Mouse (Mus musculus): ENCODE results near the gene Phb.
"Not testable (repeated sequence)": the region's sequence is repeated elsewhere in the genome, so short reads cannot be mapped to it uniquely, and the experiment has no call there.

Phb gene

DNA sequence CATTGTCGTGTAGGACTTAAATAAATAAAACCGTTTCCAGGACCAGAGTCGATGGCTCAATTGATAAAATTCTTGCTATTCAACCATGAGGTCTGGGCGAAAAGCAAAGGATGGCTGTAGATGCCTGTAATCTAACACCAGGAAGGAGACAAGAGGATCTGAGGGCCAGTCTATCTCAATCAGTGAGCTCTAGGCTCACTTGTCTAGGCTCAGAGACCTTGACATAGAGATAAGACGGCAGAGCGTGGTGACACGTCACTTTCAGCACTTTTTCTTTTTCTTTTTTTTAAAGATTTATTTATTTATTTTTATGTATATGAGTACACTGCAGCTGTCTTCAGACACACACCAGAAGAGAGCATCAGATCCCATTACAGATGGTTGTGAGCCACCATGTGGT is 17.2 kb upstream of the Phb start:
- ATAC-seq (ENCODE audit: insufficient number of reproducible peaks, low FRiP score, low TSS enrichment): no peak

DNA sequence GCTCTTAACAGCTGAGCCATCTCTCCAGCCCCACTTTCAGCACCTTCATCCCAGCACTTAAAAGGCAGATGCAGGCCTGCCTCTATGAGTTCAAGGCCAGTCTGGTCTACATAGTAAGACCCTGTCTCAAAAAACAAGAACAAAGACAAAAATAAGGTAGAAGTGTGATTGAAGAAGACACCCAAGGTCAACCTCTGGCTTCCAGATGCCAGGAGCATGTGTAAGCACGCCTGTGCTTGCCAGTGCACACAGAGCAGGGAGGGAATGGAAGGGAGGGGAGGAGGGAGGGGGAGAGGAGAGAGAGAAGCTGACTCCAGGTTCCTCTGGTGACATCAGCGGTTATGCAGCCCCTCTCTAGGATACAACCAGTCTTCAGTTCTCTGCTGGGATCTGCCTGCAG is 16.8 kb upstream of the Phb start:
- no peak for ATAC-seq (ENCODE audit: insufficient number of reproducible peaks, low FRiP score, low TSS enrichment)

DNA sequence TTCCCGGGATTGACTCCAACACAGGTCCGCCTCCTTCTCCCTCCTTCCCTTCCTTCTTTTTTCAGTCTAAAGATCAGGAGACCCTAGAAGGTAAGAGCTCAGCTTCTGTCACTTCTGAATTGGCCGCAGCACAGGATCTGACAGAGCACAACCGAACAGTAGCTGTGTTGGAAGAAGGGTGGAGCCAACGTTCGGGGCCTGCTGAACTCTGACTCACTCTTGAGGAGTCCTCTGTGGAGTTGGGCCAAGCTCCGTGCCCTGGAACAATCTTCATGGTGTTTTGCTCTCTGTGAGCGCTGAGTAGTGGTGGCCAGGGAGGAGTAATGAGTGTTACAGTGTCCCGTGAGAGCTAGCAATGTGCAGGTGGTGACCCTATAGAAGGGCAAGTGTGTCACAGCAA is 15.8 kb upstream of the Phb start:
- ATAC-seq (ENCODE audit: insufficient number of reproducible peaks, low FRiP score, low TSS enrichment): no peak

DNA sequence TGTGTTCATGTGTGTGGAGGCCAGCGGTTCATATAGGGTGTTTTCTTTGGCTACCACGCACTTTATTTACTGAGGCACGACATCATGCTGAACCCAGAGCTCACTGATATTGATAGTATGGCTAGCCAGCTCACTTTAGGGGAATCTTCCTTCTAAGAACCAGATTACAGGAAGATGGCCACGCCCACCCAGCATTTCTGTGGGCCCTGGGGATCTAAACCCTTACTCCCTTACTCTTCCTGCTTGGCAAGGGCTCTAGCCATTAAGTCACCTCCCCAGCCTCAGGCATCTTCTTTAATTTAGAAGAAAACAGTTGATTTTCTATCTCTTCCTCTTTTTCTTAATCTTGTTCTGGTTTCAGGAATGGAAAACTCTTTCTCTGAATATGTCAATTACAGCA is 9.3 kb upstream of the Phb start:
- ATAC-seq (ENCODE audit: insufficient number of reproducible peaks, low FRiP score, low TSS enrichment): no peak

DNA sequence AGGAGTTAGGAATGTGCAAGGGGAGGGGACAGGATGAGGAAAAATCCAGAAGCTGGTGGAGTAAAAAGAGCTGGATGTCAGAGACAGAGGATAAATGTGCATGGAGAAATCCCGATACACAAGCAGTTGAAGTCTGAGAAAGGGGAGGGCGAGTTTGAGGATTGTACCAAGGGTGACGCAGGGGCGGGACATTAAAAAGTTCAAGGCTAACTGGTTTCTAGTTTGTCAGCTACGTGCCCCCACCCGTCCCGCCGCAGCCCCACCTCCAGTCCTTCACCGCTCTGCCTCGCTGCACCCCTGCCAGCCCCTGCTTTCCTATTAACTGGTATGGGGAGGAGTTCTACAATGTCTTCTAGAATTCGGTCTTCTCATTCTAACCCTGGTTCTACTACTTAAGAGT is 420 bp downstream of the Phb start:
- ATAC-seq (ENCODE audit: insufficient number of reproducible peaks, low FRiP score, low TSS enrichment): no peak

DNA sequence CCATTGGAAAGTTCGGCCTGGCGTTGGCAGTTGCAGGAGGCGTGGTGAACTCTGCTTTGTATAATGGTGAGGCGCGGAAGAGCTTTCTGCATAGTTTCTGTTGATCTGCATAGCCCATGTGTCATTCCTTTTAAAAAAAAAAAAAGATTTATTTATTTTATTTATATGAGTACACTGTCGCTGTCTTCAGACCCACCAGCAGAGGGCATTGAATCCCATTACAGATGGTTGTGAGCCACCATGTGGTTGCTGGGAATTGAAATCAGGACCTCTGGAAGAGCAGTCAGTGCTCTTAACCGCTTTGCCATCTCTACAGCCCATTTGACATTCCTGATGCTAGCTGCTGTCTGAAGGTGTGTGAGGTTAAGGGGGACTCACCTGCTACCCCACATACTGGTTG is 1.3 kb downstream of the Phb start:
- not testable (repeated sequence) for ATAC-seq (ENCODE audit: insufficient number of reproducible peaks, low FRiP score, low TSS enrichment)

DNA sequence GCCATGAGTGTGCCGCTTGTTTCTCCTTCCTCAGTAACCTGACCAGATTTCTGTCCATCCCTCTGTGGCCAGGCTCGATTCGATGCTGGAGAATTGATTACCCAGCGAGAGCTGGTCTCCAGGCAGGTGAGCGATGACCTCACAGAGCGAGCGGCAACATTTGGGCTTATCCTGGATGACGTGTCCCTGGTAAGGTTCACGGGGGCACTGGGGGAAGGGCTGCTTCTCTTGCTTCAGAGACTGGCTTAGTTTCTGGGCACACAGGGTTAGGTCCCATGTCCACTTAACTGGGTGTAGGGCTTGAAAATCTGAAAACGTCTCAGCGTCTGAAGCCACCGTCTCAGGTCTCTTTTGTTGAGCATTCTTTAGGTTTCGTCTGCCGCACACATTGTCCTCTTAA is 8.7 kb downstream of the Phb start:
- ATAC-seq (ENCODE audit: insufficient number of reproducible peaks, low FRiP score, low TSS enrichment): no peak

DNA sequence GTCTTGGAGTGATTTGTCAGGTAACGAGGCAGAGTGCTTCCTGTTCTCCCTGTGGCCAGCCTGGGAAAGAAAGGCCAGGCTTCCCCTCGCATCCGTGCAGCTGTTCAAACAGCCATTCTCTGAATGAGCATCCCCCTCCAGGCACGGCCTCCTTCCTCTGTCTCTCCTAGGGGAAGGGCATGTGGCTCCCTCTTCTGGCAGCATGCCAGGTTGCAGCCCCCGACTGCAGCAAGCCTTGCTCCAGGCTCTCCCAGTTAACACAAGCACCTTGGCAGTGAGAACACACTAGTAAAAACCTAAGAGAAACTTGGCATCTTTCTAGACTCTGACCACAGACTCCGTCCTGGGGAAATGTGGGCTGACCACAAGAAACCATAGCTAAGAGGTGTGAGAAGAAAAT is 9.6 kb downstream of the Phb start:
- no peak for ATAC-seq (ENCODE audit: insufficient number of reproducible peaks, low FRiP score, low TSS enrichment)

DNA sequence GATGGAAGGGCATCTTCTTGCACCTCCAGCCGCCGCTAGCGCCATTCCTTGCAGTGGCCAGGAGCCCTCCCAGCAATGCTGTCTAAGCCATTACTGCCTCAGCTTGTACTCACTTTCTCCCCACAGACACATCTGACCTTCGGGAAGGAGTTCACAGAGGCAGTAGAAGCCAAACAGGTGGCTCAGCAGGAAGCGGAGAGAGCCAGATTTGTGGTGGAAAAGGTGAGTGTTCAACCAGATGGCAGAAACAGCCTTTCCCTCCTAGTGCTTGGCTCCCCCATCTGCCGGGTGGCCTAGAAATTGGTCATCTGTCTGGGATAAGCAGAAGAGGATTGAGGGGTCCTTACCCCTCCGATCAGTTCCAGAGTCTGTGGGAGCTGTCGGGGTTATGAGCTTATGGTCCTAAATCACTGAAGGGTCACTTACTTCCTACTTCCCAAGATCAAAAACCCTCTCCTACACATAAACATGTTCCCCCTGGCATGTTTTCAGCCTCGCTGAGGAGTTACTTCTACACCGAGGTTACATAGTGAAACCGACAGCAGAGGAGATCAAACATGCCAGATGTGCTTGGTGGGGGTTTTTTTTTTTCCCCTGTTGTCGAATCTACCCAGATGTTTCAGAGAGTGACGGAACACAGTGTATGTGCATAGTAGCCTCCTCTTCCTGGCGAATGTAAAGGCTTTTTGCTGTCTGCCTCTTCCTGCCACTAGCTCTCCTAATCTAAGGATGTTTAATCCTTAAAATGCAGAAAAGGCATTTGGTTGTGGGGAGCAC is 11.4 kb downstream of the Phb start:
- ATAC-seq (ENCODE audit: insufficient number of reproducible peaks, low FRiP score, low TSS enrichment): no peak

DNA sequence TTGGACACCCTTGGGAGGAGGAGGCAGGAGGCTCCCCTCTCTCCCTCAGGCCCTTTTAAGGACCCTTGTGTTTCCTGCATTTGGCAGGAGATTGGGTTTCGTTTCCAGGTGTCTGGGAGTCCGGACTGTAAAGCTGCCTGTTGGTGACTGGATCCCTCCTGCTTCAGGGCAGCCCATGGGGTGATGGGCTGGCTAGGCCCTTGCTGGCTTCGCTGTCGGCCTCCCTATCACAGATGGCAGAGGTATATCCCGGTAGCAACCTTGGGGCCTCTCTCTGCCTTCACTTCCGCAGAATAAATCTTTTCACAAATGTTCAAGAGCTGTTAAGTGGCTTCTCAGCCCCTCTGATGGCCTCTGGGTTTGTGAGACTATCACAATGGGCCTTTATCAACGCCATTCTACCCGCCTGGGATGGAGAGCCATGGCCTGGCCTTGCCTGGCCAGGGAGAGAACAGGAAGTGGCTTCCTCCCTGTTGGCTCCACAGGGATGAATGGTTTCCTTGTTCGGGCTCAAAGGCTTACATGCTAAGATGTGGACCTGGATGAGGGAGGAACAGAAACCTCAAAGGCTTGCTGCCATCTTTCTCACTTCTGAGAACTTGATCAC is 15.3 kb downstream of the Phb start:
- no peak for ATAC-seq (ENCODE audit: insufficient number of reproducible peaks, low FRiP score, low TSS enrichment)

DNA sequence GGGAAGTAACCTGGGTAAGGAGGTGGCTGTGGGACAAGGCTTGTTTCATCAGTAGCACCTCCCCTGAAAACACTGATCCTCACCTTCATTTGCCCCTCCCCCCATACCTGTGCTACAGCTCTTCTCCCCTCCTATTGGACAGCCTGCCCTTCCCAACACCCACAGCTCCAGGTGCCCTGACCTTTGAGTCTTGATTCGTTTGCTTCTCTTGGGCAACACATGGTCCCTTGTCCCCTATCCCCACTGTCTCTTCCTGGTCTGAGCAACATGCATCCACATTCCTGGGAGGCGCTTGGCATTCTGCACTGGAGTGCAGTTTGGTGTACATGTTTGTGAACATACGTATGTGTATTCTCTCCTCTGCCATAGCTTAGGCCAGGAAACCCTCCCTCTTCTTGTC is 16.2 kb downstream of the Phb start:
- ATAC-seq (ENCODE audit: insufficient number of reproducible peaks, low FRiP score, low TSS enrichment): no peak

DNA sequence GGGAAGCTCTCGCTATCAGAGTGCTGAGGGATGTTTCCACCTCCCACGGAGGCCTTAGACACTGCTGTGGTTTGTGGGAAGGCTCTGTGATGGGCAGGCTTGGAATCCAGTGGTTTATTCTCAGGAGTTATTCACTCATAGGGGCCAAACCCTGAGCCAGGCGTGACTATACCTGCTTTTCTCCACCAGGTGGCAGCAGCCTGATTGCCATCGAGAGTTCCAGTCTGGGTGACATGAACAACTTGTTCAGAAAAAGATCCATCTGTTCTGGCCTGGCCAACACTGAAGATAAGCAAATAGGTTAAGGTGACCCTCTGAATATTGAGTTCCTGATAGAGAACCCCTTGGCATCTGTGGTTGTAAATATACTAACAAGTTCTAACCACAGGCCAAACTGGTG is 19.3 kb downstream of the Phb start:
- ATAC-seq (ENCODE audit: insufficient number of reproducible peaks, low FRiP score, low TSS enrichment): peak; percentile 45; the same call in 1 of the 2 replicates

DNA sequence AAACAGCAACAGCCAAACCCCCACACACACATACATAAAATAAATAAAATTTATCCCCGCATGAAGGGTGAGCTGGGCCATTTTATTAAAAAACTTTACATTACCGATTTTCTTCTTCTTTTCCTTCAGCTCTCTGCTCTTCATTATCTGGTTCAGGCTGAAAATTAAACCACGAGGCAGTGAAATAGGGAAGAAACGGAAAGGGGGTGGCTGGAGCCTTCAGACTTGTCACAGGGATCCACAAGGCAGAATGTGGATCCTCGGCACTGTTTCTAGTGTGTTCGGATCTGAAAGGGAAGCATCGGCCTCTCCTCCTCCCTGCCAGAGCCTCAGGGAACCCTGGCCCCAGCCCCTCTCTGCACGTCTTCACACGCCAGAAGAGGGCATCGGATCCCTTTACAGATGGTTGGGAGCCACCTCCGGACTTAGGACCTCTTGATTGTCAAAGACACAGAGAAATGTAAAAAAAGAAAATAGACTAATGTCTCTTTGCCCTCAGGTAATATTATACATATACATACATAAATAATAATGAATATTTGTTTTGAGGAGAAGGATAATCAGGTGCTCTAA is 20.4 kb downstream of the Phb start:
- no peak for ATAC-seq (ENCODE audit: insufficient number of reproducible peaks, low FRiP score, low TSS enrichment)

DNA sequence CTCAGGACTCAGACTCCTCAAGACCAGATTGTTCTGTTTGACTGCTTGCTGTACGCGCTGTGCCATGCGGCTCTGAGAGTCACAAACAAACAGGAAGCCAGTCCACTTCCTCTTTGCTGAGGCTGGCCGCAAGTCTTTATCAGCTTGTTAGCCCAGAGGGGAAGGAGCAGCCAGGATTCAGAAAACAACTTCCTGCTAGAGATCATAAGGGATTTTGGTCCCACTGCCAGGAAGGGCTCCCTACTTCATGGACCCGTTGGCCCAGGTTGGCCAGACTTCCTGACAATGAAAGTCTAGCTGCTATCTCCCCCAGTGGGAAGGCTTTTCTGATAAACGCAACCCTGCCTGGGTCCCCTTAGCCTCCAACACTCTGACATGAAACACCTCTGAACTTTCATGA is 21.8 kb downstream of the Phb start:
- ATAC-seq (ENCODE audit: insufficient number of reproducible peaks, low FRiP score, low TSS enrichment): no peak

DNA sequence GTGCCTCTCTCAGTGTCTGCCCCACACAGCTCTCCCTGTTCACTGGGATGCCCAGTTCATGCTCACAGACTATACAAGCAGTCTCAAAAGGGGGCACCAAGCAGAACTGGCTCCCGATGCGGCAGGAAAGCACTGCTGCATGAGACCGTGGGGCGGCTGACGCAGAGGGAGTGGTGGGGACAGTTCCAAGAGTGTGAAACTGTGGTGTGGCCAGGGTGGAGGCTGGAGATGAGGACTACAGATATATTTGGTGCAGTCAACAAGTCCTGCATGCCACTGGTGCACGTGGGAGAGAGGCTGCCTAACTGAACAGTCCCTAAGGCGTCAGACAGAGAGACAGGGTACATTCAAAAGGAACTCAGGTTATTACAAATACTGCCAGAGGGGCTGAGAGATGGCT is 22.2 kb downstream of the Phb start:
- ATAC-seq (ENCODE audit: insufficient number of reproducible peaks, low FRiP score, low TSS enrichment): no peak

DNA sequence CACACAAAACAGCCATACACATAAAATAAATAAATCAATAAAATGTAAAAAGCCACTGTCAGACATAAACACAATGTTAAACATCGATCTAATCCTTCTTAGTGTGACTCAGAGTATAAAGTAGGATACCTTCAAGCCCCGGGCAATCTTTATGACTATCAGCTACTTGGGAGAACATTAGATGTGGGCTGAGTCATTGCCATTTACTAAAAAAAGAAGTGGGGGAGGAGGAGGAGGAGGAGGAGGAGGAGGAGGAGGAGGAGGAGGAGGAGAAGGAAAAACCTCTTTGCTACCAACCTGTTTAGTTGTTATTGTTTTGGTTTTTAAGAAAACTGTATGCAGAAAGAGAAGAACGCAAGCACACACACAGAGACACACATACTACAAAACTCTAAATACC is 22.8 kb downstream of the Phb start:
- ATAC-seq (ENCODE audit: insufficient number of reproducible peaks, low FRiP score, low TSS enrichment): no peak

DNA sequence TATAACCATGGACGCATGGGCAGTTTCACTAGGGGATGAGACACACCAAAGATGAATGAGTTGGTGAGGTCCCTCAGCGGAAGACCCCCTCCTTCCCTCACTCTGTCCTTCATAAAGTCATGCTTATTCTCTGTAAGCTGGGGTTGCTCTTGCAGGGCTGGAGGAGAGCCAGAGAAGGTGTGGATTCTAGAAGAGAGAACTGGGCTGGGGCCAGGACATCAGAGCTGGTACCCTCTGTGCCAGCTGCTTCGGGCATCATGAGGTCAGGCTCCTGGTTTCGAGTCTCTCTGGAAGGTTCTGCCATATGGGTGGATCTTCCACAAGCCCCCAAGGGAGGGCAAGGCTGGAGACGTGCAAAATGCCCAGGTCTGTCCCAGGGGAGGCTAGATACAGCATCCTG is 31.8 kb downstream of the Phb start:
- ATAC-seq (ENCODE audit: insufficient number of reproducible peaks, low FRiP score, low TSS enrichment): no peak

DNA sequence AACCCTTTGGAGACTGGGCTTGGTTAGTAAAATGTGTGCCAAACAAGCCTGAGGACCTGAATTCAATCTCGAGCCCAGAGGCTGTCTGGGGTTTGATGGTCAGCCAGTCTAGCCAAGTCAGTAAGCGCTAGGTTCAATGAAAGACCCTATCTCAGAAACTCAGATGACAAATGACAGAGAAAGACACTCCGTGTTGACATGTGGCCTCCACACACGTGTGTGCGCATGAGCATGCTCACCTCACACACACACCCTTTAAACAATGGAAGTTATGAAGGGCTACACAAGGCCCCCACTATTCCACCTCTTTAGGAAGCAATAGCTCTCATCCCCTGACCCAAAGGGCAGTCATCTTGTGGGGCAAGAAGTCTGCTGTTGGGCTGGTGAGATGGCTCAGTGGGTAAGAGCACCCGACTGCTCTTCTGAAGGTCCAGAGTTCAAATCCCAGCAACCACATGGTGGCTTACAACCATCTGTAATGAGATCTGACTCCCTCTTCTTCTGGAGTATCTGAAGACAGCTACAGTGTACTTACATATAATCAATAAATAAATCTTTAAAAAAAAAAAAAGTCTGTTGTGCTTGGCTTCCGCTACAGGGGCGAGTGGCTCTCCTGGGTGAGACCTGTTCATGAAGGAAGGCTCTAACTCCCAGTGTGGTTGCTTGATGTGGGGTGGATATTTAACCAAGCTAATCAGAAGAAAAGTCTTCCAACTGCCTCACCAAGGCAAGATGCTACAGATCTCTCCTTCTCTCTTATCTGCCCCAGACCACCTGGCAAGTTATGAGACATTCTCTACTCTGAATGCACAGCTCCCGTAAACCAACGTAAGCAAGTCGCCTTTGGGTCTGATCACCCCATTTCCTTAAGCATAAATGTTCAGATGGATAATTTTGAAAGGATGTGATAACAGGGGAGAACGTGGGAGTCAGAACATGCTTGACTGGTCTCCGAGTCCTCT is 34.3 kb downstream of the Phb start:
- ATAC-seq (ENCODE audit: insufficient number of reproducible peaks, low FRiP score, low TSS enrichment): no peak

DNA sequence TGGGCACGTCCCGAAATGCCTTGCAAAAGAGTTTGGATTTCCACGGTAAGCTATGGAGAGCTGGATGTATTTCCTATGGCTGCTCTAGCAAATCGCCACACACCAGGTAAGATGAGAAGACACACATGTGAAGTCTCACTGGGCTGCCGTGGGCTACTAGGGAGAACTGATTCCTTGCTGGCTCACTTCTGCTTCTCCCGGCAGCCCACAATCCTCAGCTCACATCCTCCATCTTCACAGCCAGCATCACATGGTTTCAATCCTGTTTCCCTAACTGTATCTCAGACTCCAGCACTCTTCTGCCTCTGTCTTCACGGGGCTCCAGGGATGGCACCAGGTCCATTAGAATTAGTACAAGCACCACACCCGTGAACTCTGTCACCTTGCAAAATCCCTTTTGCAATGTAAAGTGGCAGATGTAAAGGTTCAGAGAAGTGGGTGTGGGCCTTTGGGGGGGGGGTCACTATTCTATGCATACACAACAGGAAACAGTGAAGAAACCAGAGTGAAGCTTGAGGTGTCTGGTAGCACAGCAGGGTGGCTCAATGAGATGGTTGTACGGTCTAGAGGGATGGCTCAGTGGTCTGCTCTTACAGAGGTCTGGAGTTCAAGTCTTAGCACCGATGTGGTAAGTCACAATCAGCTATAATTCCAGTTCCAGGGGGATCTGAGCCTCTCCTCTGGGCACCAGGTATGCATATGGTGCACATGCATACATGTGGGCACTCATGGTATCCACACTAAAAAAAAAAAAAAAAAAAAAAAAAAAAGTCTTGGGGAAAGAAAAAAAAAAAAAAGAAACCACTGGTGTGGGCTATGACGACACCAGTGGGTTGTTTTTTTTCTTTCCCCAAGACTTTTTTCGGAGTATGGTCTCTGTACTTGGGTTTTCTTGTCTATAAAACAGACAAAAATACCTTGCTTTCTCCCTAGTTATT is 37.5 kb downstream of the Phb start:
- ATAC-seq (ENCODE audit: insufficient number of reproducible peaks, low FRiP score, low TSS enrichment): no peak

DNA sequence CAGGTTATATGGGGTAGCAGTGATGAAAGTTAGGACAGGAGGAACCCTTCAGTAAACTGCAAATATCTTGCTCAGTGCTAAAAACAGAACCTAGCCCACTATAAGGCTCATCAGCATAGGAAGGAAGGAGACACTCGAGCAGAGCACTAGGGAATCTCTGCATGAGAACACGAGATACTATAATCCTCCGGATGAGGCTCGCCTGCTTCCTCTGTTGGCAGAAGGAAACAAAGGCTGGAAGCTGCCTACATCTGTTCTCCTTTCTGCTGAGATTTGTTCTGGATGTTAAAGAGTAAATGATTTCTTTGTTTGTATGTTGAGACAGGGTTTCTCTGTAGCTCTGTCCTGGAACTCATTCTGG is 38.2 kb downstream of the Phb start:
- ATAC-seq (ENCODE audit: insufficient number of reproducible peaks, low FRiP score, low TSS enrichment): no peak

Data from cerebellum, adult (tissue).